Mouse (Mus musculus) CH12.LX (cell line): ENCODE data around the gene Efna1. TPM values are rescaled to one million over a fixed set of nuclear protein-coding genes. Genes with fewer than 3 reads are reported as not detected.

ENCODE experiments used
- DNase-seq: peaks from one replicate; pipeline ENCODE4 v3.0.0-alpha.2; 2013; ENCODE audit errors: extremely low read depth
- H3K27ac ChIP-seq: 2 replicates; pipeline ENCODE4 v1.5.1; 2012; ENCODE audit warnings: low read depth, mild to moderate bottlenecking, control low read depth, moderate library complexity; ENCODE audit not compliant: insufficient read depth
- H3K27me3 ChIP-seq: replicated peaks from 2 replicates; pipeline ENCODE3; 2012; ENCODE audit warnings: inconsistent platforms
- H3K36me3 ChIP-seq, 2 experiments: replicated peaks in 1 of 2; 2 replicates each; pipeline versions ENCODE3 to v1.6.1; 2012; ENCODE audit warnings: inconsistent platforms in 1 of 2, low read length in 1 of 2, mild to moderate bottlenecking in 1 of 2, mixed read lengths in 1 of 2, moderate library complexity in 1 of 2; ENCODE audit not compliant: control insufficient read depth in 1 of 2, insufficient read depth in 1 of 2
- H3K4me1 ChIP-seq, 2 experiments: 2 replicates each; pipeline ENCODE4 v1.6.1; 2012; ENCODE audit warnings: inconsistent platforms in 1 of 2, moderate library complexity in 1 of 2; ENCODE audit not compliant: insufficient read depth in 2 of 2, control insufficient read depth in 1 of 2
- H3K4me2 ChIP-seq: 2 replicates; pipeline ENCODE4 v1.6.1; 2012; ENCODE audit warnings: low read depth, mild to moderate bottlenecking, control low read depth; ENCODE audit not compliant: poor library complexity, insufficient read depth, severe bottlenecking
- H3K4me3 ChIP-seq, 3 experiments: fragments of 150-350 bp in 1 of 3; sonication (generic) in 1 of 3; replicated peaks in 1 of 3; 2 replicates each; pipeline versions ENCODE3 to v1.5.1; 2011 to 2012; ENCODE audit warnings: low read depth in 2 of 3, low read length in 2 of 3, mild to moderate bottlenecking in 2 of 3, moderate library complexity in 2 of 3, control low read depth in 1 of 3, improper control_type of control experiment in 1 of 3, inconsistent platforms in 1 of 3, mixed read lengths in 1 of 3; ENCODE audit not compliant: poor library complexity in 1 of 3
- H3K79me2 ChIP-seq: replicated peaks from 2 replicates; pipeline ENCODE4 v1.6.1; 2012; ENCODE audit warnings: mild to moderate bottlenecking, moderate library complexity; ENCODE audit not compliant: control insufficient read depth, poor library complexity, insufficient read depth, severe bottlenecking; ENCODE audit errors: extremely low read depth
- H3K9ac ChIP-seq: 2 replicates; pipeline ENCODE4 v1.6.1; 2012; ENCODE audit warnings: low read depth, mild to moderate bottlenecking, control low read depth, moderate library complexity; ENCODE audit not compliant: insufficient read depth
- H3K9me3 ChIP-seq: replicated peaks from 2 replicates; pipeline ENCODE3; 2012; ENCODE audit warnings: low read length, inconsistent platforms, mixed read lengths
- CHD1 ChIP-seq: IDR thresholded peaks from 2 replicates; pipeline ENCODE4 v1.6.1; 2012; ENCODE audit warnings: low read depth, low read length, improper control_type of control experiment, inconsistent platforms
- CHD2 ChIP-seq: IDR thresholded peaks from 2 replicates; pipeline ENCODE4 v1.6.1; 2011; ENCODE audit warnings: low read length, improper control_type of control experiment
- CTCF ChIP-seq, 2 experiments: IDR thresholded peaks in 1 of 2; conservative IDR thresholded peaks in 1 of 2; 2 replicates each; pipeline ENCODE4 v1.5.1; 2011 to 2012; ENCODE audit warnings: low read depth in 2 of 2, low read length in 2 of 2, improper control_type of control experiment in 1 of 2, inconsistent platforms in 1 of 2, mild to moderate bottlenecking in 1 of 2, moderate library complexity in 1 of 2
- EP300 ChIP-seq: IDR thresholded peaks from 2 replicates; pipeline ENCODE4 v1.6.1; 2011; ENCODE audit warnings: low read length, improper control_type of control experiment
- ETS1 ChIP-seq: conservative IDR thresholded peaks from 2 replicates; pipeline ENCODE4 v1.6.1; 2012; ENCODE audit warnings: low read depth, mild to moderate bottlenecking, inconsistent platforms, low read length, improper control_type of control experiment, moderate library complexity
- GABPA ChIP-seq: IDR thresholded peaks from 2 replicates; pipeline ENCODE4 v1.6.1; 2012; ENCODE audit warnings: low read depth, low read length, improper control_type of control experiment, inconsistent platforms; ENCODE audit not compliant: insufficient replicate concordance
- HCFC1 ChIP-seq: IDR thresholded peaks from 2 replicates; pipeline ENCODE4 v1.6.1; 2012; ENCODE audit warnings: low read depth, mild to moderate bottlenecking, inconsistent platforms, low read length, improper control_type of control experiment
- IRF4 ChIP-seq: IDR thresholded peaks from 2 replicates; pipeline ENCODE4 v1.6.1; 2014; ENCODE audit warnings: low read depth, mild to moderate bottlenecking, inconsistent platforms, low read length, improper control_type of control experiment
- JUND ChIP-seq: conservative IDR thresholded peaks from 2 replicates; pipeline ENCODE4 v1.6.1; 2011; ENCODE audit warnings: low read depth, low read length, improper control_type of control experiment
- KAT2A ChIP-seq: IDR thresholded peaks from 2 replicates; pipeline ENCODE4 v1.6.1; 2012; ENCODE audit warnings: low read length, improper control_type of control experiment, inconsistent platforms; ENCODE audit not compliant: insufficient replicate concordance
- MXI1 ChIP-seq: IDR thresholded peaks from 2 replicates; pipeline ENCODE4 v1.6.1; 2011; ENCODE audit warnings: mild to moderate bottlenecking, low read depth, low read length, improper control_type of control experiment
- MYC ChIP-seq: IDR thresholded peaks from 2 replicates; pipeline ENCODE4 v1.6.1; 2011; ENCODE audit warnings: low read depth, mild to moderate bottlenecking, improper control_type of control experiment, low read length
- NELFE ChIP-seq: IDR thresholded peaks from 2 replicates; pipeline ENCODE4 v1.6.1; 2011; ENCODE audit warnings: low read depth, low read length, improper control_type of control experiment
- NRF1 ChIP-seq: IDR thresholded peaks from 2 replicates; pipeline ENCODE4 v1.6.1; 2014; ENCODE audit warnings: low read depth, mild to moderate bottlenecking, inconsistent platforms, low read length, improper control_type of control experiment, moderate library complexity
- PAX5 ChIP-seq: IDR thresholded peaks from 2 replicates; pipeline ENCODE4 v1.6.1; 2012; ENCODE audit warnings: low read length, inconsistent platforms, mixed read lengths
- RAD21 ChIP-seq: IDR thresholded peaks from 2 replicates; pipeline ENCODE4 v1.6.1; 2011; ENCODE audit warnings: low read depth, mild to moderate bottlenecking, low read length, improper control_type of control experiment, moderate library complexity
- RCOR1 ChIP-seq: conservative IDR thresholded peaks from 2 replicates; pipeline ENCODE4 v1.6.1; 2012; ENCODE audit warnings: low read depth, mild to moderate bottlenecking, inconsistent platforms, low read length, improper control_type of control experiment
- SMC3 ChIP-seq: IDR thresholded peaks from 2 replicates; pipeline ENCODE4 v1.6.1; 2011; ENCODE audit warnings: low read depth, low read length, improper control_type of control experiment
- UBTF ChIP-seq: IDR thresholded peaks from 2 replicates; pipeline ENCODE4 v1.6.1; 2012; ENCODE audit warnings: low read depth, mild to moderate bottlenecking, inconsistent platforms, low read length, improper control_type of control experiment, moderate library complexity
- USF1 ChIP-seq: IDR thresholded peaks from 2 replicates; pipeline ENCODE4 v1.6.1; 2014; ENCODE audit warnings: low read depth, mild to moderate bottlenecking, inconsistent platforms, low read length, improper control_type of control experiment
- USF2 ChIP-seq: conservative IDR thresholded peaks from 2 replicates; pipeline ENCODE4 v1.6.1; 2011; ENCODE audit warnings: low read depth, low read length, improper control_type of control experiment
- ZC3H11A ChIP-seq: IDR thresholded peaks from 2 replicates; pipeline ENCODE4 v1.6.1; 2012; ENCODE audit warnings: low read depth, mild to moderate bottlenecking, inconsistent platforms, low read length, improper control_type of control experiment
- ZKSCAN1 ChIP-seq: IDR thresholded peaks from 2 replicates; pipeline ENCODE4 v1.6.1; 2012; ENCODE audit warnings: low read depth, inconsistent platforms, low read length, improper control_type of control experiment, borderline replicate concordance
- ZMIZ1 ChIP-seq: IDR thresholded peaks from 2 replicates; pipeline ENCODE4 v1.6.1; 2012; ENCODE audit warnings: low read depth, mild to moderate bottlenecking, inconsistent platforms, low read length, improper control_type of control experiment
- ZNF384 ChIP-seq: IDR thresholded peaks from 2 replicates; pipeline ENCODE4 v1.6.1; 2012; ENCODE audit warnings: low read depth, low read length, improper control_type of control experiment, inconsistent platforms
- dilution Hi-C: fragments of 300-500 bp; cut with MboI; formaldehyde crosslinking; loops from 2 replicates; pipeline ENCODE4 v1.14.3; 2020; ENCODE audit warnings: low sequenced_read_pairs; ENCODE audit not compliant: extremely low pct_unique_long_range_greater_than_20kb, extremely low pct_ligation_motif_present
- in situ Hi-C: fragments of 300-500 bp; cut with MboI; formaldehyde crosslinking; loops from 3 replicates; pipeline ENCODE4 v1.14.3; 2019; ENCODE audit warnings: low sequenced_read_pairs, low pct_ligation_motif_present, low pct_unique_long_range_greater_than_20kb, mixed read lengths
- polyA plus RNA-seq: library from polyadenylated mRNA; unstranded; fragments of >175 nt; gene quantifications from 2 replicates; pipeline ENCODE4 v1.2.1, GENCODE M21; 2012; ENCODE audit warnings: low read depth; ENCODE audit not compliant: insufficient read length
- total RNA-seq, 2 experiments: library from RNA; depleted of rRNA; stranded (reverse); fragments of 300-350 nt in 1 of 2; fragments of >200 nt in 1 of 2; gene quantifications; 2 replicates each; pipeline ENCODE4 v1.2.3; 2012 to 2014

The Efna1 gene
- total and polyA plus RNA-seq, 3 experiments = 0.70 to 0.93 (median 0.71) TPM

GRCm38 (mm10) chr3:89292303-89292702, 11.4 kb upstream of the Efna1 start:
- Histone ChIP-seq H3K27me3 (no peaks in the 10 kb centered on the region), H3K9ac (no peak overlapping the region), H3K4me3 (no peak overlapping the region), H3K4me2 (no peak overlapping the region), H3K4me1 (peaks cover 12 to 45% of the 10 kb centered on the region in 2 experiments), H3K9me3 (no peaks in the 10 kb centered on the region), H3K36me3 (no peaks in the 10 kb centered on the region), H3K27ac (no peak overlapping the region), H3K79me2 (no peaks in the 10 kb centered on the region)
- TF ChIP-seq IRF4 (no peak), ETS1 (no peak), GABPA (no peak), USF2 (no peak), UBTF (no peak), MYC (no peak), ZKSCAN1 (no peak), NRF1 (no peak), ZNF384 (no peak), ZMIZ1 (no peak), CHD2 (no peak), SMC3 (no peak), EP300 (no peak), RAD21 (no peak), MXI1 (no peak)
- dilution Hi-C loops (no loop called here), in situ Hi-C loops (no loop called here)
- no peak for DNase-seq

GRCm38 (mm10) chr3:89291874-89292273, 10.9 kb upstream of the Efna1 start:
- no peaks in the 10 kb centered on the region for H3K79me2 ChIP-seq
- no peak overlapping the region for H3K27ac ChIP-seq
- H3K4me1 ChIP-seq = peaks cover 12 to 42% of the 10 kb centered on the region in 2 experiments
- DNase-seq = no peak
- no peak overlapping the region for H3K4me2 ChIP-seq
- TF ChIP-seq ZC3H11A (no peak), GABPA (no peak), NELFE (no peak), USF1 (no peak), HCFC1 (no peak), CHD1 (no peak), USF2 (no peak), MXI1 (no peak), KAT2A (no peak), ZNF384 (no peak), JUND (no peak), ZMIZ1 (no peak), CTCF (conservative IDR thresholded peaks at IDR 0.05 in 1 of 2, IDR thresholded peaks at IDR 0.05 in 1 of 2; ENCODE audit: low read depth in 2 of 2, low read length in 2 of 2) (no peak), PAX5 (no peak), RCOR1 (no peak)
- H3K27me3 ChIP-seq = no peaks in the 10 kb centered on the region
- H3K9me3 ChIP-seq = no peaks in the 10 kb centered on the region
- H3K9ac ChIP-seq = no peak overlapping the region
- no peaks in the 10 kb centered on the region for H3K36me3 ChIP-seq
- in situ Hi-C loops = no loop called here
- H3K4me3 ChIP-seq = no peak overlapping the region
- dilution Hi-C loops = no loop called here
